Mouse (Mus musculus) heart, postnatal 36 days (tissue): ENCODE data around the gene Thoc7. TPM values are rescaled to one million over a fixed set of nuclear protein-coding genes. Genes with fewer than 3 reads are reported as not detected.

ENCODE experiments used
- DNase-seq, 2 experiments: peaks; one replicate each; pipeline ENCODE4 v3.0.0; 2021 to 2022
- intact Hi-C: fragments of 180-260 bp; cut with DNase I; formaldehyde crosslinking; loops from one replicate; pipeline ENCODE4 v1.15.1; 2025
- total RNA-seq, 2 experiments: library from RNA; stranded (reverse); gene quantifications; 2 replicates each; pipeline ENCODE4 v1.2.3; 2021

The Thoc7 gene
- total RNA-seq, 2 experiments from 2014 or later: 97.2 to 98.6 TPM

DNA sequence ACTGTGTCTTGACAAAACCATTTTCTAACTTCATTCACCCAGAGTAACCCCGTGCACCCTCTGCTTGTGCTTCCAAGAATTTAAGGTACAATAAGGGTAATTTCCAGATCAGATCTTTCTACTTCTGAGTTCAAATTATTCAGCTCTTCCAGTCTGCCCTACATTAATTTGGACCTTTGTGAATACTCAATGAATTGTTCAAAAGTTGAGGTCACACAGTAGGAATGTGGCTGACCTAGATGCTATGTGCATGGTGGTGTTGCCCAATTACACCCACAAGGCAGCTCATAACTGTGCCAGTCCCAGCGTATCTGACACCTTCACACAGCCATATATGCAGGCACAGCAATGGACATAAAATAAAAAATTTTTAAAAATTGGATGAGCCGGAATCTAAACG, 17.0 kb downstream of the Thoc7 start:
- DNase-seq: no peak
- intact Hi-C loops: no loop called here

DNA sequence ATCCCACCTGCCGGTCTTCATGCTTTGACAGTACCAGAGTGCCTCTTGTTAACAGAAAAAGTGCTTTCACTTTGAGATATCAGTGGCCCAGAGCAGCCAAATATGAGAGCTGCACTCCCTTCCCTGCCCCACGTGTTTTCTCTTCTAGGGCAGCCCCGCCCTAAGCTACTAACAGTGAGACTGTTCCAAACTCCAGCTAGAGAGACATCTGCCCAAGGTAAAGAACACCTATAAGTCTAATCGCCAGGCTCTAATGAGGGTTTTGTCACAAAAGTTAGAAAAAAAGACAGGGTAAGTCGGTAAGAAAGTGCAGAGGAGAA, 27.6 kb downstream of the Thoc7 start:
- intact Hi-C loops: no loop called here
- DNase-seq: no peak

DNA sequence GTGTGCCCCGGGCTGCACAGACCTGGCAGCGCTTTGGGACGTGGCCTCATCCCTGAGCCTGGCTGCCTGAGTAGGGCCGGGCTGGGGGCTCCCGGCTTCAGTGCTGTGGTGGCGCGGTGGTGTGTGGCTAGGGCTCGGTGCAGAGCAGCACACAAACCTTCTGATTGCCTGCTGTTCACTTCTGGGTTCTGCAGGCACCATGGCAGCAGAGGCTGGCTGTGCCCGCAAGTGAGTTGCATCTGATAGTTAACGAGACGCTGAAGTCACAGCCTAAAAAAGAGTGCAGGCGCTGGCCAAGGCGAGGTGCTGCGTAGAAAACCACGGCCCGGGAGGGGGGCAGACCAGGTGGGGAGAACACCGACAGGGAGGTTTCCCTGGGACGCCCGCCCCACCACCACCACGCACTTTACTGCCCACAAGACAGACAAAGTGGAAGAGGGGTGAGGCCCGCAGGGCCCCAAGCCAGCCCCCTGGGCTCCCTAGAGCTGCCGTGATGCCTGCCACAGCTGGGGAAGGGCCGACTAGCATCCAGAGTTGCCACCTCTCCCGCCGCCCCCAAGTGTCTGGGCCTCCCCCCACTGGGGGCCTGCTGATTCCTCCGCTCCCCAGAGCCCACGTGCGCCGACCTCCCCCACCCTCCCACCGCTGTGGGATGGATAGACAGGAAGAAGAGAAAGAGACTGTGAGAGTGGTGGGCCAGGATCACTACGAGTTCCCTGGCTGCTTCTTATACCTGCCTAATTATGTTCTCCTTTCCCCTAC, 28.2 kb downstream of the Thoc7 start:
- no peak for DNase-seq
- intact Hi-C loops: no loop called here

DNA sequence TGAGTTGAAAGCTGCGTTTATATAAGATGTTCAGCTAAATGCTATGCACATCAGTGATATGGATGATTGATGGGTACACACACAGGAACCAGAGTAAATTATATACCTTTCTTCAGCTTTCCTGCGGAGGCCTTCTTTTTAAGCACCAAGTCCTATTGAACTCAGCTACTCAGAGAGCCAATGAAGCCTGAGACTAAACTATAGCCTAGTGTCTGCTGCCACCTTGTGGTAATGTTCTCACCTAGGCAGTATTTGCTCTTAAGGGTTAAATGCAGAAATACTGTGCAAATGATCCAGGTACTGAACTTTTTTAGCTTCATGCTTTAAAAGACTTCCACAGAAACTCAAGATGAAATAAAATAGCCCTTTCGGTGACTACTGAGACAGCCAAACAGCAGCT, 44.0 kb downstream of the Thoc7 start:
- intact Hi-C loops: loop anchor here (1.0 to 10.0 kb wide), 2 partner anchors 562 to 1343 kb away; no protein-coding TSS in a partner anchor
- DNase-seq: peak; percentile 5 to 22

DNA sequence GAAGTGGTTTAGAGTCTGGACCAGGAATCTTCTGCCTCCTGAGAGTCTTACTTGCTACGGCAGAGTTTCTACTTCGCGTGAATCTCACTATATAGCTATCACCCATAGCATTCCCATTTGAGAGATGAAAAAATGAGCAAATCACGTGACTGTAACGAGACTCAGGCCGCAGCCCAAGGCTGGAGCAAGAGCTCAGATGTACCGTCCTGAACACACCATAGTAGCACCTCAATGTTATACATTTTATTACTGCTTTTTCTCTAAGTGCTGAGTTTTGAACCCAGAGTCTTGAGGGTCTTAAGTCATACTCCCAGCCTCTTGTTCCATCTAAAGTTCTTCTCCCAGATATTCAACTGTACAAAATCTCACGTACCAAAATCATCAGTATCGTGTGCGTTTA, 44.4 kb downstream of the Thoc7 start:
- intact Hi-C loops: loop anchor here (1.0 to 10.0 kb wide), 2 partner anchors 562 to 1342 kb away; no protein-coding TSS in a partner anchor
- DNase-seq: no peak

DNA sequence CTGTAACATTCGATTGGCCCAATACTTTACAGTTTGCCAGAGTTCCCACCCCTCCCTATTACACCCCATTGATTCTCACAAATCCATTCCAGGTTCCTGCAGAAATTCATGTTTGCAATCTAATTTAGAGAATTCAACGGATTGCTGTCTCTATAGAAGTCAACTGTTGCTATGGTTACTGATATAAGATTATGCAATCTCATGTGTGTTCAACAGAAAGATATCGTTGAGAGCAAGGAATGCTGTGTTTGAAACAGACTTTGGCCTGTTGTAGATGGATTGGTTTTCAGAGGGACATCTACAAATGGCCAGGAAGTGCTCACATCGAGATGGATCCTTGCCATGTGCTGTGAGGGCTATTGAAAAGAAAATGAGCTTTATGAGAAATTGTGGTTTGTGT, 46.4 kb downstream of the Thoc7 start:
- DNase-seq: no peak
- intact Hi-C loops: loop anchor here (10.0 kb wide), 1 partner anchor 1340 kb away; no protein-coding TSS in a partner anchor

DNA sequence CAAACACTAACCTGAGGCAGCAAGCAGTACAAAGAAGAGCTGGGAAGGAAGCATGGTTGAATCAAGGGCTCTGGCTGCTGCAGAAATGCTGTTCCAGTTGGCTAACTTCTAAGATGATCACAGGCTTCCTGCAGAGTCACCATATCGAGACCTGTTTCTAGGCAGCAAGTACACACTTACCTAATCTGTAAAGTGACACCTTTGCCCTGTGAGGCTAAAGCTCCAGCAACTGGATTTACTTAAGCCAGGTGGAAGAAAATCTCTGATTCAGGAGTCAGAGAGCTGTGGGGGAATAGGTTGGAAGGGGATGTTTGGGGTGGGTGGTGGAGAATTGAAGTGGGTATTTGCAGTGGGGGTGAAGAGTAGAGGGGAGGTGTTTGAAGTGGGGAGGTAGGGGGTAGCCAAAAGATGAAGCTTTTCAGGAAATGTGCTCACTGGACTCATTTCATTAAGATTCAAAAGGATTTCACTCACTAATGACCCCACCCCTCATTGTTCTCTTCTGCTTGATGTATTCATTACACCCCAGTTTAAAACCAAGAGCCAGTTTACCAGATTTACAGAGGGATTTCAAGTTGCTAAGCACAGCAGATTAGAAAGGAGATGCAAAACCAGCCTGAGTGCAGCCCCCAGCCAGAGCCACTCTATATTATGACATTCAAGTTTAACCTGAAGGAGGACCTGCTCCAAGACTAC, 47.1 kb downstream of the Thoc7 start, which contains the start of gene Gm281:
Gene Gm281, minus strand, starts transcription at position 92 of the 696 bp plus-strand sequence.
- no peak for DNase-seq
- intact Hi-C loops: loop anchor here (10.0 kb wide), 1 partner anchor 1340 kb away; no protein-coding TSS in a partner anchor

DNA sequence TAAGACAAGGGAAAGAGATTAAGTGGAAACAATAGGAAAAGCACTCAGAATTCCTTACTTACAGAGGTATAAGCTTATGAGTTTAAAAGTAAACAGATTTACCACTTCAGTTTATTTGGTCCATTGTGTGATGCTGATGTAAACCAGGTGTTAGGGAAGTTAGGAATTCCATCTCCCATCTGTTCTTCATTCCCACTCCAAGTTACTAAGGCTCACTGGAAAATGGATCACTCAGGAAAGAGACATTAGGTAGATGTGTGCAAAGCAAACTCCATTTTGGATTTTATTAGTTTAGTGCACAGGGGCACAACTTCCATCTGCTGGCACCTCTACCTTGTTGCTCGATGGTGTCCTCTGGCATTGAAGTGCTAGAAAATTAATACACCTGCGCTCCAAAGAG, 51.5 kb downstream of the Thoc7 start:
- DNase-seq: no peak
- intact Hi-C loops: loop anchor here (10.0 kb wide), 1 partner anchor 1335 kb away; no protein-coding TSS in a partner anchor

DNA sequence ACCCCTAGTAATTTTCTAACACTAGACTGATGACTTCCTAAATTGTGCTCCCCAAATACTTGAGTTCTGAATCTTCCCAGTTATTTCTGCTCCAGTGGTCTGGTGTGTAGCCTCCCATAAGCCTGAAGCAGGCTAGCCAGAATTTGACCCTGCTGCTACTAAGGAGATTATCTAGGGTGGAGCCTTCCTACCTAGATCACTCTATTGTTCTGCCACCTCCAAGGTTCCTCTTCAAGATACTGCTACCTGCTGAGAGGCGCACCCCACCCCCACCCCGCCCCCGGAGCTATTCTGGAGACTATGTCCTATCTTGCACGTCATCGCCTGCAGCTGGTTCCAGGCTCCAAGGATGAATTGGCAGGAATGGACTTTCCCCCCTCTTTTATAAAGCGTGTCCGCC, 54.5 kb downstream of the Thoc7 start:
- intact Hi-C loops: no loop called here
- no peak for DNase-seq

DNA sequence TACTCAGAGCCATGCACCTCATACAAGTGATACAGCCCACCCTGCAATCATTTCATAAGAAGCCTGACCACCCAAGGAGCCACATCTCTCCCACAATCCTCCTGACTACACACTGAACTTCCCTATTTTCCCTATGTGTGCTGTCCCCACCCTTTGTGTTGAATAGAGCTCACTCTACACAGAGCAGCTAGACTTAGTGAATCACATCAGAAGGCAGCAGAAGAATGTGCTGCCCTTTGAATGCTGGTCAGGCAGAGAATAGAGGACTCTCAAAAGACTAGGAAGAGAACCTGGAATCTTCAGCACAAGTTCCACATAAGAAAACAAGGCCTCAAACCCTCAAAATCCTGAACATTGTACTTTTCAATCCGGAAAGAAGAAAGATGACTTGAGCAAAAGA, 55.2 kb downstream of the Thoc7 start:
- no peak for DNase-seq
- intact Hi-C loops: no loop called here

DNA sequence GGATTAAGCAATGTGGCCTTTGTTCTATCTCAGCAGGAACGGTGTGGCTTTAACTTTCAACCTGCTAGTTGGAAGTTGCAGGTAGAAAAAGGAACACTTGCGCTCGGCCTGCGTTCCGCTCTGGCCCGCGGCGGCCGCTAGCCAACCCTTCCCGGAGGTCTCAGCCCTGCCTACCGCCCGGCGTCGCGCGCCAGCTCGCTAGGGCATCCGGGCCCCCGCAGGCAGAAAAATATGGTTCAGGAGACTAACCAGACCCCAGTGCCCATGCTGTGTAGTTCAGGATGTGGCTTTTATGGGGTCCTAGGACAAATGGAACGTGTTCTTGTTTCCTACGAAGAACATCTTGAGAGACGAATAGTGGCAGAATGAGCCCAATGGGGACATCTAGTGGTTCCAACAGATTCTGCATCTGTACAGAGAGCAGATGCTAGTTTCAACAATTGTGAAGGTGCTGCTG, 60.0 kb downstream of the Thoc7 start:
- intact Hi-C loops: loop anchor here (5.0 kb wide), 1 partner anchor 544 kb away; no protein-coding TSS in a partner anchor
- peak; percentile 14 to 26 for DNase-seq

Other genes with a start within 250 kb of the Thoc7 start
- not detected for gene Gm281, start 47.4 kb downstream of the Thoc7 start, total RNA-seq
- 10 to 100 TPM; 16.3 to 16.5 TPM for gene Atxn7, start 412 bp downstream of the Thoc7 start, total RNA-seq
- gene Psmd6, start 159.1 kb upstream of the Thoc7 start, total RNA-seq: 10 to 100 TPM; 83.0 to 89.4 TPM
- gene Olfr720, start 225.0 kb upstream of the Thoc7 start, total RNA-seq: not detected